Comparison of ENCODE assay signal across 8 mouse cellular contexts in genomic region chr7:127944614-127945013, GRCm38 (mm10). TPM values are rescaled to one million over a fixed set of nuclear protein-coding genes. Genes with fewer than 3 reads are reported as not detected.
DNase-seq lines count a peak whose midpoint lies in the region; ATAC-seq lines count a peak whose summit lies in the region.

No protein-coding gene starts in this region.

- H3K36me3 ChIP-seq in megakaryocyte, embryonic 14.5 days (replicated peaks; ENCODE audit: low read length) = no peaks in the 10 kb centered on the region
- H3K36me3 ChIP-seq in hindbrain, embryonic 16.5 days (ENCODE audit: control insufficient read depth, insufficient read depth, low read length) = no peaks in the 10 kb centered on the region
- H3K36me3 ChIP-seq in stomach, embryonic 14.5 days (ENCODE audit: control insufficient read depth, insufficient read depth, low read length) = no peaks in the 10 kb centered on the region

- H3K4me3 ChIP-seq in megakaryocyte, embryonic 14.5 days (replicated peaks) = peak overlapping the region; percentile 10
- H3K4me3 ChIP-seq in hindbrain, embryonic 16.5 days (ENCODE audit: low read length) = no peak overlapping the region
- H3K4me3 ChIP-seq in stomach, embryonic 14.5 days (ENCODE audit: low read depth, low read length) = no peak overlapping the region

- peak overlapping the region; percentile 25; the same call in 1 of the 2 replicates for H3K4me2 ChIP-seq in hindbrain, embryonic 16.5 days (ENCODE audit: low read length)
- no peak overlapping the region for H3K4me2 ChIP-seq in stomach, embryonic 14.5 days (replicated peaks; ENCODE audit: low read depth, low read length)

- 12% methylated on average over 23 of the region's 23 CpGs for WGBS in hindbrain, embryonic 16.5 days
- WGBS in stomach, embryonic 14.5 days = 8% methylated on average over 23 of the region's 23 CpGs

- peaks cover 44% of the 10 kb centered on the region for H3K4me1 ChIP-seq in megakaryocyte, embryonic 14.5 days
- H3K4me1 ChIP-seq in hindbrain, embryonic 16.5 days (ENCODE audit: control insufficient read depth, insufficient read depth, low read depth, low read length) = no peaks in the 10 kb centered on the region
- H3K4me1 ChIP-seq in stomach, embryonic 14.5 days (ENCODE audit: control insufficient read depth, insufficient read depth, low read length) = no peaks in the 10 kb centered on the region

- intact Hi-C loops in left cerebral cortex, postnatal 4 days (cut with DNase I) = no loop called here

- peaks cover 43% of the 10 kb centered on the region for H3K27me3 ChIP-seq in megakaryocyte, embryonic 14.5 days (replicated peaks)
- peaks cover 17% of the 10 kb centered on the region for H3K27me3 ChIP-seq in hindbrain, embryonic 16.5 days (replicated peaks; ENCODE audit: control insufficient read depth, insufficient read depth, low read length)
- H3K27me3 ChIP-seq in stomach, embryonic 14.5 days (ENCODE audit: control insufficient read depth, insufficient read depth, low read length) = no peaks in the 10 kb centered on the region

- H3K27ac ChIP-seq in hindbrain, embryonic 16.5 days (ENCODE audit: low read depth, low read length) = no peak overlapping the region
- no peak overlapping the region for H3K27ac ChIP-seq in stomach, embryonic 14.5 days (ENCODE audit: low read length)

- no peak overlapping the region for H3K9ac ChIP-seq in hindbrain, embryonic 16.5 days (ENCODE audit: low read depth, low read length)
- no peak overlapping the region for H3K9ac ChIP-seq in stomach, embryonic 14.5 days (replicated peaks; ENCODE audit: low read depth, low read length)

- H3K9me3 ChIP-seq in megakaryocyte, embryonic 14.5 days = no peaks in the 10 kb centered on the region
- H3K9me3 ChIP-seq in hindbrain, embryonic 16.5 days (ENCODE audit: control insufficient read depth, low read length) = no peaks in the 10 kb centered on the region
- no peaks in the 10 kb centered on the region for H3K9me3 ChIP-seq in stomach, embryonic 14.5 days (ENCODE audit: control insufficient read depth, low read depth, low read length)

- no peak for ATAC-seq in megakaryocyte, adult 5-6 weeks (ENCODE audit: poor library complexity, severe bottlenecking)
- no peak for ATAC-seq in hindbrain, embryonic 16.5 days
- peak; percentile 68; the same call in 1 of the 2 replicates for ATAC-seq in stomach, embryonic 14.5 days (ENCODE audit: insufficient number of reproducible peaks, insufficient read depth, low FRiP score, low read depth)

- DNase-seq in adrenal gland, postnatal 10 days = peak; percentile 62
- no peak for DNase-seq in adrenal gland, adult 18-20 months (ENCODE audit: low spot score in 2 of 2)
- DNase-seq in thymus, postnatal 25 days = no peak
- DNase-seq in left cerebral cortex, postnatal 4 days = no peak

RNA-seq across cellular contexts. Expression of gene Prss36, which starts 1.9 kb away (rescaled TPM):
- total RNA-seq in adrenal gland, postnatal 10 days (2021) = 10 to 100 TPM; 11.5 to 12.4 TPM
- total RNA-seq in adrenal gland, adult 18-20 months (2021) = 10 to 100 TPM in 1 of 2 experiments, 1 to 10 TPM in 1; 6.2 to 11.4 TPM
- 2.7 and 10.0 TPM in 2 replicates for polyA plus RNA-seq in megakaryocyte, embryonic 14.5 days (2012; ENCODE audit: insufficient read depth, low replicate concordance)
- 0.78 and 1.1 TPM in 2 replicates for total RNA-seq in megakaryocyte, adult 5-6 weeks (2015)
- 1.7 TPM in 1 of 2 replicates, not detected in the other for total RNA-seq in megakaryocyte, adult 5-6 weeks (2017)
- polyA plus RNA-seq in hindbrain, embryonic 16.5 days (2015; fragmentation: Nextera tagmentation; extraction: Ambion mirVana) = 14.3 and 14.9 TPM in 2 replicates
- polyA plus RNA-seq in stomach, embryonic 14.5 days (2014; fragmentation: Nextera tagmentation; extraction: Ambion mirVana) = 8.2 and 8.5 TPM in 2 replicates
- total RNA-seq in left cerebral cortex, postnatal 4 days (2021) = 10 to 100 TPM; 13.5 to 15.5 TPM

RNA-seq across cellular contexts. Expression of gene Prss8, which starts 14.7 kb away (rescaled TPM):
- under 1 TPM; 0.45 to 0.96 TPM for total RNA-seq in adrenal gland, postnatal 10 days (2021)
- under 1 TPM in 1 of 2 experiments, not detected in 1; 0.23 TPM for total RNA-seq in adrenal gland, adult 18-20 months (2021)
- polyA plus RNA-seq in megakaryocyte, embryonic 14.5 days (2012; ENCODE audit: insufficient read depth, low replicate concordance) = not detected in 2 replicates
- not detected in 2 replicates for total RNA-seq in megakaryocyte, adult 5-6 weeks (2015)
- total RNA-seq in megakaryocyte, adult 5-6 weeks (2017) = not detected in 2 replicates
- 0.50 TPM in 2 replicates for polyA plus RNA-seq in hindbrain, embryonic 16.5 days (2015; fragmentation: Nextera tagmentation; extraction: Ambion mirVana)
- polyA plus RNA-seq in stomach, embryonic 14.5 days (2014; fragmentation: Nextera tagmentation; extraction: Ambion mirVana) = 48.2 and 55.5 TPM in 2 replicates
- 1 to 10 TPM in 1 of 2 experiments, under 1 TPM in 1; 0.54 to 1.6 TPM for total RNA-seq in left cerebral cortex, postnatal 4 days (2021)

RNA-seq across cellular contexts. Expression of gene Fus, which starts 22.6 kb away (rescaled TPM):
- total RNA-seq in adrenal gland, postnatal 10 days (2021) = 100 to 1,000 TPM; 261 to 396 TPM
- total RNA-seq in adrenal gland, adult 18-20 months (2021) = 100 to 1,000 TPM; 150 to 153 TPM
- polyA plus RNA-seq in megakaryocyte, embryonic 14.5 days (2012; ENCODE audit: insufficient read depth, low replicate concordance) = 25.6 and 318 TPM in 2 replicates
- total RNA-seq in megakaryocyte, adult 5-6 weeks (2015) = 106 and 143 TPM in 2 replicates
- 31.4 and 61.8 TPM in 2 replicates for total RNA-seq in megakaryocyte, adult 5-6 weeks (2017)
- polyA plus RNA-seq in hindbrain, embryonic 16.5 days (2015; fragmentation: Nextera tagmentation; extraction: Ambion mirVana) = 275 and 318 TPM in 2 replicates
- polyA plus RNA-seq in stomach, embryonic 14.5 days (2014; fragmentation: Nextera tagmentation; extraction: Ambion mirVana) = 71.4 and 72.4 TPM in 2 replicates
- 100 to 1,000 TPM; 504 to 524 TPM for total RNA-seq in left cerebral cortex, postnatal 4 days (2021)

RNA-seq across cellular contexts. Expression of gene Kat8, which starts 32.3 kb away (rescaled TPM):
- 10 to 100 TPM; 22.5 to 24.7 TPM for total RNA-seq in adrenal gland, postnatal 10 days (2021)
- total RNA-seq in adrenal gland, adult 18-20 months (2021) = 10 to 100 TPM; 27.1 to 30.2 TPM
- polyA plus RNA-seq in megakaryocyte, embryonic 14.5 days (2012; ENCODE audit: insufficient read depth, low replicate concordance) = 2.6 and 4.8 TPM in 2 replicates
- total RNA-seq in megakaryocyte, adult 5-6 weeks (2015) = 20.1 and 24.6 TPM in 2 replicates
- 22.7 and 23.6 TPM in 2 replicates for total RNA-seq in megakaryocyte, adult 5-6 weeks (2017)
- polyA plus RNA-seq in hindbrain, embryonic 16.5 days (2015; fragmentation: Nextera tagmentation; extraction: Ambion mirVana) = 42.1 and 42.3 TPM in 2 replicates
- polyA plus RNA-seq in stomach, embryonic 14.5 days (2014; fragmentation: Nextera tagmentation; extraction: Ambion mirVana) = 40.3 and 43.0 TPM in 2 replicates
- total RNA-seq in left cerebral cortex, postnatal 4 days (2021) = 10 to 100 TPM; 28.1 to 31.1 TPM

RNA-seq across cellular contexts. Expression of gene Bckdk, which starts 40.7 kb away (rescaled TPM):
- total RNA-seq in adrenal gland, postnatal 10 days (2021) = 100 to 1,000 TPM; 124 to 135 TPM
- 100 to 1,000 TPM in 1 of 2 experiments, 10 to 100 TPM in 1; 97.1 to 109 TPM for total RNA-seq in adrenal gland, adult 18-20 months (2021)
- 36.9 and 149 TPM in 2 replicates for polyA plus RNA-seq in megakaryocyte, embryonic 14.5 days (2012; ENCODE audit: insufficient read depth, low replicate concordance)
- total RNA-seq in megakaryocyte, adult 5-6 weeks (2015) = 45.1 and 47.9 TPM in 2 replicates
- total RNA-seq in megakaryocyte, adult 5-6 weeks (2017) = 31.2 and 35.5 TPM in 2 replicates
- polyA plus RNA-seq in hindbrain, embryonic 16.5 days (2015; fragmentation: Nextera tagmentation; extraction: Ambion mirVana) = 67.1 and 72.5 TPM in 2 replicates
- 152 TPM in 2 replicates for polyA plus RNA-seq in stomach, embryonic 14.5 days (2014; fragmentation: Nextera tagmentation; extraction: Ambion mirVana)
- total RNA-seq in left cerebral cortex, postnatal 4 days (2021) = 10 to 100 TPM; 39.2 to 43.5 TPM
